Mouse (Mus musculus) v-Abl transformed pro-B cells (cell line): ENCODE measurements at regions not wholly inside any gene's neighbourhood (a gene's known extent, or its start where the extent isn't known, plus 50 kb on each side); places are given as distances from the start of the nearest gene placed in this dataset.

ENCODE experiments used
- in situ Hi-C, 2 experiments: fragments of 400-800 bp; cut with MboI; formaldehyde crosslinking; loops; one replicate each; pipeline ENCODE4 v1.15.1; 2025; ENCODE audit not compliant: unreplicated experiment in 2 of 2

DNA sequence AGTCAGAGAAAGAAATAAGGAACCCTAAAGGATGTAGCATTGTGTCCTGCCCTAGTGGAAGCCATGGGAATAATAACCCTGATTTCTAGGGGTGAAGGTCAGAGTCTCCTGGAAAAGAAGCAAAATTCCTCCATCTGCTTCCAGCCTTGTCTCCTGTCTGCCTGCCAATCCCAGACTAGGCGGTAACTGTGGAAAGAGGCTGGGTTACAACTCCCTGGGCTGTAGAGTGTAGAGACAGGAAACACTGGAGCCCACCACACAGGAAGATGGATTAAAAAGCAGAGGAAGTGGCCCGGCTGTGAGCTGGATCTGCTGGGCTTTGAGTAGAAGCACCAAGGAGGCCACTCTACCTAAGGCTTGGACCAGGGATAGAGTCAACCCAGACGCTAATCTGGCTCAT is 200.7 kb upstream of the Pabpc6 start:
- in situ Hi-C loops: no loop called here

DNA sequence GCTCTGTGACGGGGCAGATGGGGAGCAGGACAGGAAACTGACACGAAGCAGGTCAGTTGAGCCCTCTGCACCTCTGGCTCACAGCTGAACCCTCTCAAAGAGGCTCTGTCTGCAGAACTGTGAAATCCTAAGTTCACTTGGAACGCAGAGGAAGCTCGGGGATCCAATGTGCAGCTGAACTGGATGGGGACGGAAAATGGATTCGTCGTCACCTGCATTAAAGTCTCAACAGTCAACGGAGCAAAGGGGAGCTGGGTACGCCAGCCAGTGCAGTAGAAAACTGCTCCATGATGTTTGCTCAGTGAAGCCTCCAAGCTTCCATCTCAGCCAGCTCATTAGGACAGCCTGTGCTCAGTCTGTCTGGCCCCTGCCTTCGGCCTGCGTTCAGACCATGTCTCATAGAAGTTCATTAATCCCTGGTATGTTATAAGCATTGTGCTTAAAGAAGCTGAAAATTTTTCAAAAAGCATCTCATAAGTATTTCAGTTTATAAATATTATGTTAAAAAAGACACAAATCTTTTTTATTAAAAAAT is 199.3 kb upstream of the Pabpc6 start:
- in situ Hi-C loops: no loop called here

DNA sequence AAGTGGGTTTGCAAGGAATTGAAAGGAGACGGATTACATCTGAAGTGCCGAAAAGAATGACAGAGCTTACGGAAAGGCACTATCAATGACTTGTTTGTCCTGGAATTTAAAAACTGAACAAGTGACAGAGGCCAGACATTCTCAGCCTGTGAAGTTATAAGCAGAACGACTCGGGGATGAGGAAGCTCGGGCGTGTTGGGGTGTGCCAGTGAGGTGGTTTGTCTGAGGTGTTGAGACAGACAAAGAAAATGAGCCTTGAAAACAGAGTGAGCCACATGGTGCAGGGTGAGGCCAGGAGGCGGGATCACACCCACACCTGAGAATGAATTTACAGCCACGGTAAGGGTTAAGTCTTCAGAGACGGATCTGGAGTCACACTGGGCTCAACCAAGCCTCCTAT is 194.7 kb upstream of the Pabpc6 start:
- in situ Hi-C loops: no loop called here

DNA sequence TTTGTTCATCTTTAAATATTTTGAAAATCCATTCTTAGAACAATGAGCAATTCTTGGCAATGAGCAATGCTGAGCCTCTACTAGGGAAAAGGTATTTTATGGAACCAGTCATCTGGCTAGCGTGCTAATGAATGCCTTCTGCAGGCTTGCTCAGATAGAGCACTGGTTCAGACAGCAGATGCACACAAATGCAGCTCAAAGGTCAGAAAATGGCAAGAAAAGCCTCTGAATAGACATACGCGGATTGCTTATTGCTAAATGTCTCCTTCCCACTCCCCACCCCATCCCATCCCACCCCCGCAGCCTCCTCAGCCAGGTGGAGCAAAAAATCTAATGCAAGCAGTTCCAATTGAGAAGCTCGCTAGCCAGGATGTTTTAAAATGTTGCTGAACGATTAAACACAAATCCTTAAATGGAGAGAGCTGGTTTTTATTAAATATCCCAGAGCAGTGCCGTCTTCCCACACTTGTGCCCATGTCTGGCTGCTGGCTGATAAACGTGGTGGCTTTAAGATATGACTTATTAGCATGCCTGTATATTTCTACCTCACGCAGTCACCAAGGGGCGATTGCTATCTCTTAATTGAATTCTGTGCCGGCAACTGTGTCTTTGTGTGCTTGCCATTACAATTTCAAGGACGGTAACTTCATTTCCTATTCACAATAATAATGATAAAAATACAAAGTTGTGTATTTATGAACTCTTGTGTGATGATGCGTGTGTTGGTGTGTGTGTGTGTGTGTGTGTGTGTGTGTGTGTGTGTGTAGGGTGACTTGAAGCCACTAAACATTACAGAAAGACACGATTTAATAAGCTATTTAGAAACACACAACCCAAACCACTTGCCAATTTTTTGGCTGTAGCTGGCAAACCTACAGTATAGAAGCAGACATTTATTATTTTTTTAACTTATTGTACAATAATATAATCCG is 192.7 kb upstream of the Pabpc6 start:
- in situ Hi-C loops: no loop called here

DNA sequence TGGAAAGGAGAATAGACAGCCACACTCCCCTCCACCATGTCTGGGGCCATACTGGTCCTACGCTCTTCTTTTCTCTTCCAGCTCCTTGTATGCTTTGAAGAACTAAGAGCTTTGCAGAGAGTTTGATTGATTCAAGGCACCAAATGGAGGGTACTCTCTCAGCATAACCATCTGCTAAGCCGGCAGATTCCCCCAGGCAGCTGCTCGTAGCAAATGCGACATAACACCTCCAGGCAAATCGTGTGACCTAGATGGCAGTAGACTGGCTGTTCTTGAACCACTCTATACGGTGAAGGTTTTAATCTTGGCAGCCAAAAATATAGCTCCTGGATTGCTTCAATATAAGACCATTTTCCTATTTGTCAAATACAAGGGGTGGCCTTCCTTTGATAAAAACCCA is 191.8 kb upstream of the Pabpc6 start:
- in situ Hi-C loops: no loop called here

DNA sequence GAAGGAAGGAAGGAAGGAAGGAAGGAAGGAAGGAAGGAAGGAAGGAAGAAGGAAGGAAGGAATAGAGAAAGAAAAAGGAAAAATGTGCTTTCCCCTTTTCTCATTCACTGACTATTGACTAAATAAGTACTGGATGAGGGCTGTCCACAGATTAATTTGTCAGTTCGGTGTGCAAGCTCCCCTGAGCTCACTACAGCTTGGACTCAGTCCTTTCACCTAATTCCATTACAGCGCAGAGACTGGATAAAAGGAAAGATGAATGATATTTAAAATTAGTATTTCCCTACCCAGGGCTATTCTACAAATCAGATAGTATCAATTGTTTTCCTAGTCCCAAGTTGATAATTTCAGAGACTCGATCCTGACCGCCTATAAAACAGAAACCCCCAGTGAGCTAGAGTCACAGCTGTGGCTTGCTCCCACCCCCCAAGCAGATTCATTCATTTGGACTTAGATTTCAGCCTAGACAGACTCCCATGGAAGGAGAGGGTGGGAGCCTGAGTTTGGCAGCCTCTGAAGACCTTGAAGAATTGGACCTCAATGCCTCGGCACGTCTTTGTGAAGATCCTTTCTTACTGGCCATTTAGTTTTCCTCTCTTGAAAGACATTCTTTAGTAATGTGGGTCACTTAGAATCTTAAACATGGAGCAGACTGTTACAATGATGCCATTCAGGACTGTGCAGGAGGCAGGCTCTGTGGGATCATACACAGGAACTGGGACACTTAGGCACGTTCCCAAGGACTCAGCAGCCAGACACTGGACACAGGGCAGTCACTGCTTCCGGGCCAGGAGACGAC is 179.2 kb upstream of the Pabpc6 start:
- in situ Hi-C loops: no loop called here

DNA sequence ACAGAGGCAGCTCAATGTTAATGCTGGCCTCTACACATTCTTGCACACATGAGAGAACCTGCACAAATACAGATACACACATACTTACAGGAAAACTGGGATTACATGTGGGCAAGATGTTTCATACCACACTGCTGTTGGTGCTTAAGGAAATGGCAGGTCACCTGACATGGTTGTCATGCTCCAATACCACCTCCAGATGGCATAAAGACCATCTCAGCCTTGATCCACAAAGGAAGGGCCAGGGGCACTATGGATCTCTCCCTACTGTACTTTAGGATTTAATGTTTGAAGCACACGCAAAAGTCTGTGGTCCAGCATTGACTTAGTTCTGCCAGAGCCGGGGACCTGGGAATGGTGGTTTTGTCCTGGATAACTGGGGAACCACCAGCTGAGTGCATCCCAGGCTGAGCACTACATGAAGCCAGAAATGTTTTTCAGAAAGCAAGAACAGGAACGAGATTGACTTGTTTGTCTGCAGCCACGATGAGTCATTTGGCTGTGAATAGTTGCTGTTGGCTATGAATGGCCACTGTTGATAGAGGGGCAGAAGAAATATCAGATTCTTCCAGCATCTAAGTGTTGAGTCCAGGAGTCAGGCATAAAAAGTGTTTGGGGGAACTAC is 176.0 kb upstream of the Pabpc6 start:
- in situ Hi-C loops: no loop called here

DNA sequence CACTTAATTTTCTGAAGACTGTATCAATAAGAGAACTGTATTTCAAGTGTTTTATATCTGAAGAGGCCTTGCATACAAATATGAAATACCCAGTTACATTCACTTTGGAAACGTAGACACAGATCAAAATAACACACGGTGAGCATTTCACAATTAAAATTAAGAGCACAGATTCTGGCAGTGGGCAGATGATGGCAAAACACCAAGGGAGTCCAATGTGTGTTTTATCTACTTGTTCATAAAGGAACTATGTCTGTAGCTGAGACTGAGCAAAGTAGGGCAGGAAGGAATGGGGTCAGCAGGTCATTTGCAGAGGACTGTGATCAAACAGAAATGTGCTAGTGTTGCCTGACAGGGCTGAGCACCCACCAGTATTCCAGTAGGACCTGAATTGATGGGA is 171.6 kb upstream of the Pabpc6 start:
- in situ Hi-C loops: no loop called here

DNA sequence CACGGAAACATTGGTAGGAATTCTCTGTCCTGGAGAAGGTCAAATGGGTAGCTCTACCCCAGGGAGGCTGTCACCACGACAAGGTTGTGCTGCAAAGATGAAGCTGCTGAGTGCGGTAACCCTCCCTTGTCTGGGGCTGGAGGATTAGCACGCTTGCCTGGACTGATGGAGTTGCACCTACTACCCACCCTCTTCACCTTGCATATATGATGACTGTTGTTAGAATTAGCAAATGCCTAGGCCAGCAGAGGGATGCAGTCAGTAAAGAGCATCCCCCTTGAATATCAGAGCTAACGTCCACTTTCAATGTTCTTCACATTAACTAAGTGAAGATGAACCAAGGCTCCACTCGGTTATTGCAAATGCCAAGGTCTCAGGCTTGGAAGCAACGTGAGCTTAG is 169.7 kb upstream of the Pabpc6 start:
- in situ Hi-C loops: no loop called here

DNA sequence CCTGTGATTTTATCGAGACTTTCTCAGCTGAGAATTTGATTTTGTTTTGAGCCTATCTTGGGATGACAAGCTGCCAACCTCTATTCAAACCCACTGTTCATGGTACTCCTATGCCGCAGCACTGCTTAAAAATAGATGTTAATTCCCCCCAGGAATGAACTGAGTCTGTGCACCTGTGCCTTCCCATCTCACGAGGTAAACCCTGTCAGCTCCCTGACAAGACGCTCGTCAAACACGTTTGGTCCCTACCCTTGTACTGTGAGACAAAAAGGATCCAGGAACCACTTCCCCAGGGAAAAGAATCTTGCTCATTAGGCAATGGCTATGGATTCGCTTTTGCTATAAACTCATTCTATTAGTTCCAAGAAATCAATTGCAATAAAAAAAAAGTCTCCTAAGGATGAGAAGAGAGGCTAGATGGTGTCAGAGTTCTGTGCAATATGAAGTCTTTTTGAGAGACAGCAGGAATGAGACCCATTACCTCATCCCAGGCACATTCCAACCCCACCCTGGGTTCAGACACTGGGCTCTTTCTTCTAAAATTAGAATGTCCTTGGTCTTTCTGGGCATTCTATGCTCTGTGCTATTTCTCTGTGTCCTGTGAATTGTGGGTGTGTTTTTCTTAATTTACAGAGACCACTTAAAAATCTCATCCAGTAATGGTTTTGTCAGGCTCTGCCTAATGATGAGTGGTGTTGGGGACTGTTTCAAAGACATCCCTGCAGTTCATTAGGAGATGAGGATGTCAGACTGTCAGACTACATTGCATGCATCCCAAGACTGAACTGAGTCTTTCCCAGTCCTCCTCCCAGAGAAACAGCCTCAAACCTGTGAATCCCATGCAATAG is 167.7 kb upstream of the Pabpc6 start:
- in situ Hi-C loops: no loop called here

DNA sequence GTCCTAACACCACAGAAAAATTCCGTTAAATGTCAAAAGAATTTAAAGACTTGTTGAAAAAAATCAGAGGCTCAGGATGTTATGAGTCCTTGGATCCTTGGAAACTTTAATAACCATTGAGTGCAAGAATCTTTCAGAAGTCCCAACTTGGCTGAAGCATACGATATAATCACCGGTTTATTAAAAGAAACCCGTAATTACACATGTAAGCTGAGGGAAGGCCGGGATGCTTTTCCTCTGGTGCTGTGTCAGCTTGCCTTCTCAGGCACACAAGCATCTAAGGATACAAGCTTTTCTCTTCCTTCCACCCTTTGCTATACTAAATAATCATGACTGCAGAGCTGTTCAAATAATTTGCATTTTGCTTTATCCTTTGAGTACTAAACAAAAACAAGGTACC is 160.4 kb upstream of the Pabpc6 start:
- in situ Hi-C loops: no loop called here

DNA sequence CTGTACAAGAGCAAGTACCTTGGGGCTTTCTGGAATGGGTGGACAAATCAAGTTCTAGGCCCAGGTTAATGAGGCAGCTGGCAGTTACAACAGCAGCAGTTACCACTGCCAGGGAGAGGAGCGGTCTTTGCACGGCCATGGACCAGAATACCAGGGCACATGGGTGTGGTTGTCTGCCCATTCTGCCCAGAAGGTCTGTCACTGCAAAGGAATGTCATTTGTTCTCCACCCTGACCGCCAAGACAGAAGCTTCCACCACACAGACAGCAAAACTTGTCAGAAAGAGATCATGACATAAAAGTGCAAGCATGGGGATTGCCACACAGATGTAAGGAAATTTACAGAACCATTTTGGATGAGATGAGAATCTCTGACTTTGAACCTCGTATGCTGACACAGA is 151.8 kb upstream of the Pabpc6 start:
- in situ Hi-C loops: no loop called here

DNA sequence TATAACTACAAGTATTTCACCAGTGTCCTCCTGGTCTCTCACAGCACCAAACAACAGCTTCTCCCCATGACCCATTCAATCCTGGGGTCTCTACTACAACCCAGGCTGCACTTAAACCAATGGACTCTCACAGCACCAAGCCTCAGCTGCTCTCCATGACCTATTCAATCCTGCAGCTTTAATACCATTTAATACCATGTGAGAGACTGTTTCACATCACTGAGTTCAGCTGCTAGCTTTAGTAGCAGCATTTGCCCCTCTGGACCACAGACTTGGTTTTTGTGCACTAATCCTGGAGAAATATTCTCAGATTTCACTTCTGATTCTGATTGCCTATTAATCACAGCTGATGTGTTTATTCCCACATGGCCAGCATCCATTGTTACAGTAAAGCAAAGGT is 147.5 kb upstream of the Pabpc6 start:
- in situ Hi-C loops: no loop called here

DNA sequence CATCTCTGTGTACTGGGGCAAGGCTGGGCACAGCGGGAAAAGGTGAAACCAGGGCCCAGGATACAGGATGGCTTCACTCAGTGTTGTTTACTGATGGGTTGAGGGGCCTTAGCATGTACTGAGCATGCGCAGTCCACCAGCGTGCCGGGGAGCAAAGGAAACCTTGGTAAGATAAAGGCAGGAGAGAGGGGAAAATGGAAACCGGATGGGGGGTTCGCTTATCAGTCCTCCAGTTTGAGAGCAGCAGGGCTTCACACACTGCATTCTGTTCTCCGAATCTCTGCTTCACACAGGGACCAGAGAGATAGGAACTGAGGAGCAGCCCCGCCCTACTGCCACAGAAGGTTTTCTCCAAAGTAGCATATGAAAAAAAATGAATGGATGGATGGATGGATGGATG is 127.6 kb upstream of the Pabpc6 start:
- in situ Hi-C loops: no loop called here

DNA sequence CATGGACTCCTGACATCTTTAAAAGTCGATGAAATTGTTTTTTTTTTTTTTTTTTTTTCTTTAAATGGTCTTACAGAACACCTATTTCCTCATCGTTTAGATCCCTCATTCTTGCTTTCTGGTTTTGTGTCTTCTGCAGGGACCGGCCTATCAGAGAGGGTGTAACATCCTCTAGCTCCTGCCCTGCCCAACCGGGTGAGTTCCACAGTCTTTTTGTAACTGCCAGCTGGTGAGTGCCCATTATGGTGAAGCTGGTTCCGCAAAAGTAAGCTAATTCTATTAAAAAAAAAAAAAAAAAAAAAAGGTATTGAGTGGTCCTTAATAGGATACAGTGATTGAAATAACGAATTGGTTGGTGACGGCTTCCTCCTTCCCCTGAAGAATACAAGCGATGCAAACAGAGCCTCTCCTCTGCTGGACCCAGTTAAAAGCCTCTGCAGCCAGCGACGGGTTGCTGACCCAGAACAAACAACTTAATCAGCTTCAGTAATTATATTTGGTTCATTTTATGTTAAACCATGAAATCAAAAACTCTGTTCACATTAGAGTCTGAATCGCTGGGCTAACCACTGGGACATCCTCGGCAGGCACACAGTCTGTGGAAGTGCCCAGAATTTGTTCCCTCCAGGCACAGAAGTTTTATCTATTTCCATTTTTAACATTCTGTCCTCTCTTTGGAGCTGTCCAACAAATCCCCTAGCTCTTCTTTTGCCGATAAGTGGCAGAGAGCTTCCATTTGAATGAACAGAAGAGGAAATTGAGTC is 126.9 kb upstream of the Pabpc6 start:
- in situ Hi-C loops: no loop called here

DNA sequence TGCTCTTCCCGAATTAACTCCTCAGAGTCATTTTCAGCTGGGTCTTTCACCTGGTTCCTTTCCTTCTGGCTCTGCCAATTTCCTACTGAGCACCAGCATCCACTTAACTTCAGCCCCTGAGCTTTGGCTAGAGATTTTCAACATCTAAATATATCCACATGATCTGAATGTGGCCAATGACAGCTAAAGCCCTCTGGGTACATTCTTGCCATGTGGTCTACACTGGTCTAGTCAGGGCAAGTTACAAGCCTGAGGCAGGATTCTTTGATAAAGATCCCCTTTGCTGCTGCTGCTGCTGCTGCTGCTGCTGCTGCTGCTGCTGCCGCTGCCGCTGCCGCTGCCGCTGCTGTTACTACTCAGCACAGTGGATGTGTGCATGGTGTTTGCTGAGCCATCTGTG is 109.3 kb upstream of the Pabpc6 start:
- in situ Hi-C loops: no loop called here

DNA sequence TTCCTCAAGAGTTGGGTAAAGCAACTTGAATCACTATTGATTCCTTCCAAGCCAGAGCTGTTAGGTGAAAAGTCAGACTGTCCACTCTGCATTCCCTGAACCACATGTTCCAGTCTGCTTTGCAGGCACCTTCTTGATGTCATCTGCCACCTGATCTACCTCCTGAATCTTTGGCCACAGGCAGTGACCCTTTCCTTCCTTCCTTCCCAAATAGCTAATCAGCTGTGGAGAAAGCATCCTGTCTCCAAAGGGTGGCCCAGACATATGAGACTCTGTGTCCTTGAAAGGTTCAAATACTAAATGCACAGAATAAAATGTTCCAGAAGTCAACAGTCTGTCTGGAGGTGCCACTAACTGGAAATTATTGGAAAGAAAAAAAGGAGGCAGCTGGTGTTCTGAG is 107.6 kb upstream of the Pabpc6 start:
- in situ Hi-C loops: no loop called here

DNA sequence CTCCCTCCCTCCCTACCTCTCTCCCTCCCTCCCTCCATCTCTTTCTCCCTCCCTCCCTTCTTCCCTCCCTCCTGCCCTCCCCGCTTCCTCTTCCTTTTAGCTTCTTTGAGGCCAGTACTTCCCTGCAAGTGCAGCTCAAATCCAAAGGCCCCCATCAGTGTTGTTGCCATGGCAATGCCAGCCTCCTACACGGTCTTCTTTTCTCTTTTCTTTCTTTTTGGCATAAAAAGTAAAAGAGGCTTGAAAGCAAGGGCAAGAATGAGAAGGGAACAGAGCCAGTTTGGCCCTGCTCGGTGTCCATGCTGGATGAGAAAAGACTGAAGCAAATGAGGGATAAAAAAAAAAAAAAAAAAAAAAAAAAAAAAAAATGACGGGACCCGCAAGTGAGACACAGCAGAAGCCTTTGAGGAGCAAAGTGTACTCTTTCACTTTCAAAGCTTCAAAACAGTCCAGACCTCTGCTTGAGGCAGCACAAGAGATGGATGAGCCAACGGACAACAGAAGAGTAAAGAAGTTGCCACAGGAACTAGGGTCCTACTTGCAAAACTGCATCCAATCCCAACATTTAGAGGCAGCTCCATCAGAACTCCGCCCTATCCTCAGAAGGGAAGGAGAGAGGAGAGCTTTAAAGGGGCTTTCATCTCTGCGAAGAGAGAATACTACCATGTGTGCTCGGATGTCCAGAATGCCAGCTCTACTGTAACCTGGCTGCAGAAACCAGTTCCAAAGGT is 106.9 kb upstream of the Pabpc6 start:
- in situ Hi-C loops: no loop called here

DNA sequence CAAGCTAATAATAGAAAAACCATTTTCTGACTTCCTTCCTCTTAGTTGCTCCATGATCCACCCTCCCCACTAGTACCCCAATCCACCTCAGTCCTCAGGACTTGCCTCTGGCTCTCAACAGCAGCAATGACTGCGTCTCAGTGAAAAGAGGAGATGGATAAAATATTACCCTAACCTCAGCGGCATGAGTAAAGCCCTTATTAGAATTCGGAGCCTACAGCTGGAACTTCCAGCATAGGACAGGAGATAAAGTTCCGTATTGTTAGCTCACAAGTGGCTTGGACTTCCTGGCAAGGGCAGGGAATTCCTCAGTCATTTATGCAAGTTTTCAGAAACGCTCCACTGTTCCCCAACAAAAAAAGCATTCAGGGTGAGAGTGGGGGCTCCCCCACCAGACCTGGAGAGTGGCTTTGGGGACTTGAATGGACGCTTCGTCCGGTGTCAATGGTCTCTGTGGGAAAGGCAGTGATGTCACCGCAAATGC is 106.2 kb upstream of the Pabpc6 start:
- in situ Hi-C loops: no loop called here
